Mouse (Mus musculus) liver, embryonic 13.5 days (tissue): ENCODE data around the gene Chd5. TPM values are rescaled to one million over a fixed set of nuclear protein-coding genes. Genes with fewer than 3 reads are reported as not detected.

Source experiments
- ATAC-seq: fragments of 200-750 bp; cut with Nextera tagmentation; 2 replicates; pipeline ENCODE4 v1.8.0; 2017; ENCODE audit warnings: low read depth, mild to moderate bottlenecking, moderate number of reproducible peaks, moderate library complexity
- DNase-seq: peaks from one replicate; pipeline ENCODE4 v3.0.0; 2022
- H3K27ac ChIP-seq: fragments of 300-500 bp; sonication (generic); 2 replicates; pipeline ENCODE4 v1.5.1; 2015; ENCODE audit warnings: moderate library complexity, mild to moderate bottlenecking, inconsistent platforms
- H3K27me3 ChIP-seq: fragments of 300-500 bp; sonication (generic); 2 replicates; pipeline ENCODE4 v1.6.1; 2015; ENCODE audit warnings: mild to moderate bottlenecking, inconsistent platforms
- H3K36me3 ChIP-seq: fragments of 300-500 bp; sonication (generic); 2 replicates; pipeline ENCODE4 v1.6.1; 2015; ENCODE audit warnings: mild to moderate bottlenecking, inconsistent platforms
- H3K4me1 ChIP-seq: fragments of 300-500 bp; sonication (generic); replicated peaks from 2 replicates; pipeline ENCODE4 v1.6.1; 2015; ENCODE audit warnings: inconsistent platforms
- H3K4me2 ChIP-seq: fragments of 300-500 bp; sonication (generic); 2 replicates; pipeline ENCODE4 v1.6.1; 2015; ENCODE audit warnings: inconsistent platforms, mild to moderate bottlenecking, moderate library complexity
- H3K4me3 ChIP-seq: fragments of 300-500 bp; sonication (generic); replicated peaks from 2 replicates; pipeline ENCODE4 v1.5.1; 2015; ENCODE audit warnings: mild to moderate bottlenecking, inconsistent platforms
- H3K9ac ChIP-seq: fragments of 300-500 bp; sonication (generic); 2 replicates; pipeline ENCODE4 v1.6.1; 2015; ENCODE audit warnings: mild to moderate bottlenecking, inconsistent platforms
- H3K9me3 ChIP-seq: fragments of 300-500 bp; sonication (generic); replicated peaks from 2 replicates; pipeline ENCODE4 v1.6.1; 2016; ENCODE audit warnings: inconsistent platforms
- WGBS: fragments of 180-500 bp; shearing (Covaris S2); methylation state at CpG from one replicate; pipeline ENCODE4 v1.1.7; 2015; ENCODE audit not compliant: insufficient replicate concordance; 5-methylcytosine and 5-hydroxymethylcytosine counted together
- polyA plus RNA-seq: library from polyadenylated mRNA; unstranded; fragments of >200 nt; fragmentation: Nextera tagmentation; extraction: Ambion mirVana; gene quantifications from 2 replicates; pipeline ENCODE4 v1.2.1, GENCODE M21; 2015

The Chd5 gene
- polyA plus RNA-seq, 1 experiment from 2014 or later = 0.52 TPM

DNA sequence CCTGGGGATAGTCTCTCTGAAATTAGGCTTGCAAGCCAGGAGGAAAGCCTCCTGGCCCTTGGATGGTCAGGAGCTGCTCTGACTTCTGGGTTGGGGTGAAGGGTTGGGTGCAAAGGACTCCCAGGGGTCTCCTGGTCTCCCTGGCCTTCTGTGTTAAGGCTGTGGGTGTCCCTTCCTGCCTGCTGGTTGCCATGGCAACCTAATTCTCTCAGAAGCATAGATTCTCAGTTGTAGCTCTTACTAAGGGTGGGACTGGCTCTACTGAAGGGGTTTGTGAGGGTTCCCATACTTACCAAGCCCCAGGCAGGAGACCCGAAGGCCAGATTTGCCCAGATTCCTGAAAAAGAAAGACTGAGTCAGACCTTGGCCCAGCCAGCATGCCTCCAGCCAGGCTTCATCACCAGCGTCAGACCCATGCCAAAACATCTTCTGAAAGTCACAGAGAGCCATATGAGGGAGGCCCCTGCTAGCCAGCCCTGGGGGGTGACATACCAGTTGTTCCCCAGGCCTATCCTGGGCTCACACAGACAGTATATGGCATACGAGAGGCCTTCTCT, 74.2 kb downstream of the Chd5 start:
- 54% methylated on average over 3 of the region's 3 CpGs for WGBS
- Histone ChIP-seq H3K27ac (no peak overlapping the region), H3K27me3 (no peaks in the 10 kb centered on the region), H3K36me3 (no peaks in the 10 kb centered on the region), H3K4me3 (no peak overlapping the region), H3K4me2 (no peak overlapping the region), H3K9ac (no peak overlapping the region), H3K4me1 (no peaks in the 10 kb centered on the region), H3K9me3 (no peaks in the 10 kb centered on the region)
- no peak for DNase-seq
- no peak for ATAC-seq

DNA sequence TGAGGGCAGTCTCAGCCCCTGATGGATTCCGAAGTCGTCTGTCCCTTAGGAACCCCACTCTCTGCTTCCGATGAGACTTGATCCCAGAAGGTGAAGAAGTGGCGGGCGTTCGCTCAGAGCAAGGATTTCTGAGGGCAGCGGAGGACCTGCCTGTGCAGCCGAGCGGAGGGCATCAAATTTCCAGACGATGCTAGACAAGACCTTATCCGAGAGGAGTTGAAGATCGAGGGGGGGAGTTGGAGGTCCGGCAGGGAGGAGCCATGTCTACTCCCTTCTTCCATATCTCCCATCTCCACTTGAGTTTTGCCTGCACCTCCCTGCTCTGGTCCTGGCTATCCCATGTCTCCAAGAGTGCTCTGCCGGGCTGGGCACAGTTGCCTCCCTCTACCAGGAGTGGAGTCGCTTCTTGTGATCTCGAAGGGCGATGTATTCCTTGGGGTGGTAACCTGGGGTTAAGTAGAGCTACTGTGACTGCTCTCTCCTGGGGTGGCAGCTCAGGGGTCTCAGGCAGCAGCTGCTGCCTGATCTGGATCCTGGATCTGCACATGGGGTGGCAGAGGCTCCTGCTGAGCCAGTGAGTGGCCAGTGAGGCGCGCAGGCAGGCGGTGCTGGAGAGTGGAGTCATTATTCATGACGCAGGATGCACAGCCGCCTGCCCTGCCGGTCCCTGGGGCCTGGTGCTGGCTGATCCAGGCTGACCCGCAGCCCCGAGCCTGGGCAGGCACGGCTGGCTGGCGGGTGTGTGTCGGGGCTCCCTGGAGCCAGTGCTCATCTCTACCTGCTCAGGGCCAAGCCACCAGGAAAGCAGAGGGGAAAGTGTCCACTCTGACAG, 80.0 kb downstream of the Chd5 start:
- H3K9me3 ChIP-seq = no peaks in the 10 kb centered on the region
- H3K9ac ChIP-seq = no peak overlapping the region
- no peak for DNase-seq
- H3K4me2 ChIP-seq = no peak overlapping the region
- no peaks in the 10 kb centered on the region for H3K4me1 ChIP-seq
- no peak overlapping the region for H3K27ac ChIP-seq
- 53% methylated on average over 28 of the region's 28 CpGs for WGBS
- H3K4me3 ChIP-seq = no peak overlapping the region
- no peak for ATAC-seq
- H3K27me3 ChIP-seq = no peaks in the 10 kb centered on the region
- H3K36me3 ChIP-seq = no peaks in the 10 kb centered on the region

DNA sequence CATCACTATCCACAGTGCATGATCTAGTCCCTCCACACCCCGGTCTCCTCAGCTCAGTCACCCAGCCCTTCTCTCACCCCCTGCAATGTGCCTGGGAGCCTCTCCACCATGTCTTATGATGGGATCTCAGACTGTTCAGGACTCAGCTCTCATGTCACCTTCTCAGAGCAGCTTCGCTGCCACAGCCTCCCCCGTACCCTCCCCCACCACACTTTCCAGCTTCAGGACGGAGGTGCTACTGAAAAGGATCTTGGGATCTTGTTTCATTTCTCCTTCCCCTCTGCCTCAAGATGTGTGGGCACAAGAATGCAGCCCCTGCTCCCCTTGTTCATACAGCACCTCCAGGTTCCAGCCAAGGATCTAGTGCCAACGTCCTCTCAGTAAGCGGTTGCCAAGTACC, 85.1 kb downstream of the Chd5 start:
- Histone ChIP-seq H3K4me2 (no peak overlapping the region), H3K4me3 (no peak overlapping the region), H3K4me1 (no peaks in the 10 kb centered on the region), H3K27ac (no peak overlapping the region), H3K9ac (no peak overlapping the region), H3K9me3 (no peaks in the 10 kb centered on the region), H3K36me3 (no peaks in the 10 kb centered on the region), H3K27me3 (no peaks in the 10 kb centered on the region)
- no peak for ATAC-seq
- no peak for DNase-seq
- 80% methylated on average over 6 of the region's 6 CpGs for WGBS

DNA sequence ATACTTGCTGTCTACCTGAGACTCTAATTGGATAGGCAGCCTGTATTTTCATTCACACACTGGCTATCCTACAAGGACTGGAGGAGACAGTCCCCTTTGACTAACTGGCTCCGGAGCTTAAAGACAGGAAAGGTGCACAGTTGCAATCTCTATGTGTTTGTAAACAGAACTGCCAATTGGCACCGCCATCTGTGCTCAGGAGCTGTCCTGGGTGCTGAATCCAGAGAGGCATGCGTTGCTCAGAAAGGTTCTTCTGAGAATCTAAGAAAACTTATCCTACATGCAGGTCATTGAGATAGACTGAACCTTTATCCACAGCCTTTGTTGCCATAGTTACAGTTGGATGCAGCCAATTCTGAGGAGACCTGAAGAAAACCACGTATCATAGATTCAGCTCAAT, 85.9 kb downstream of the Chd5 start:
- no peak overlapping the region for H3K4me3 ChIP-seq
- peak; percentile 13 for DNase-seq
- H3K4me1 ChIP-seq = no peaks in the 10 kb centered on the region
- H3K27ac ChIP-seq = no peak overlapping the region
- H3K27me3 ChIP-seq = no peaks in the 10 kb centered on the region
- 46% methylated on average over 4 of the region's 4 CpGs for WGBS
- ATAC-seq = no peak
- no peaks in the 10 kb centered on the region for H3K36me3 ChIP-seq
- no peak overlapping the region for H3K9ac ChIP-seq
- H3K9me3 ChIP-seq = no peaks in the 10 kb centered on the region
- no peak overlapping the region for H3K4me2 ChIP-seq

DNA sequence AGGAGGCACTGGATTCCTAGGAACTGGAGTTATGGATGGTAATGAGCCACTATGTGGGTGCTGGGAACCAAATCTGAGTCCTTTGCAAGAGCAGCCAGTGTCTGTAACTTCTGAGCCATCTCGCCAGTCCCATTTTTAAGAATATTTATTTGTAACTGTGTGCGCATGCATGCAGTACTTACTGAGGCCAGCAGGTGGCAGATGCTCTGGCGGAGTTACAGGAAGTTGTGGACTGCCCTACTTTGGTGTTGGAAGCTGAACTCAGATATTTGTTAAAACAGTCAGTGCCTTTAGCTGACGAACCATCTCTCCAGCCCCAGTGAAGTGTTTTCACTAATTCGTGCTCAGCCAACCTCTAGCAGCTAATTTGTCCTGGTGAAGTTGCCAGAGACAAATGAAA, 86.5 kb downstream of the Chd5 start:
- H3K27me3 ChIP-seq = no peaks in the 10 kb centered on the region
- H3K9ac ChIP-seq = no peak overlapping the region
- no peaks in the 10 kb centered on the region for H3K36me3 ChIP-seq
- DNase-seq (no peak), ATAC-seq (no peak)
- no peak overlapping the region for H3K27ac ChIP-seq
- H3K9me3 ChIP-seq = no peaks in the 10 kb centered on the region
- H3K4me1 ChIP-seq = no peaks in the 10 kb centered on the region
- WGBS = 53% methylated on average over 5 of the region's 5 CpGs
- no peak overlapping the region for H3K4me3 ChIP-seq
- no peak overlapping the region for H3K4me2 ChIP-seq

DNA sequence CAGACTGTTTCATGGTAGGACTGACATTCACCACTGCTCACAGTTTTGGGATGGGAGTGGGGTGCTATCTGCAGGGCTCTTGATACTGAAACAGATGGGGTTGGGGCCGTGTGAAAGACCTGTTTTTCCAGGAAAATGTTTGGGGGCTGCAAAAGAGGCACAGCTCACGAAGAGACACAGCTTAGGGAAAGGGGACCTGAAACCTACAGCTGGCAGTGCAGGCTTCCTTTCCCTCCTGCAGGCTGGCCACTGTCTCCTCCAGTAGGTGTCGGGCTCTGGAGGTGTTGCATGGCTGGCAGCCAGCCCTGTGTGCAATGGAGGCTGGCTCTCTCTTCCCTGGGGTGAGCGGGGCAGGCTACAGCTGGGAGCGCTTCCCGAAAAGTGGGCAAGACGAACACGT, 89.8 kb downstream of the Chd5 start:
- no peaks in the 10 kb centered on the region for H3K9me3 ChIP-seq
- 60% methylated on average over 8 of the region's 8 CpGs for WGBS
- H3K27ac ChIP-seq = no peak overlapping the region

DNA sequence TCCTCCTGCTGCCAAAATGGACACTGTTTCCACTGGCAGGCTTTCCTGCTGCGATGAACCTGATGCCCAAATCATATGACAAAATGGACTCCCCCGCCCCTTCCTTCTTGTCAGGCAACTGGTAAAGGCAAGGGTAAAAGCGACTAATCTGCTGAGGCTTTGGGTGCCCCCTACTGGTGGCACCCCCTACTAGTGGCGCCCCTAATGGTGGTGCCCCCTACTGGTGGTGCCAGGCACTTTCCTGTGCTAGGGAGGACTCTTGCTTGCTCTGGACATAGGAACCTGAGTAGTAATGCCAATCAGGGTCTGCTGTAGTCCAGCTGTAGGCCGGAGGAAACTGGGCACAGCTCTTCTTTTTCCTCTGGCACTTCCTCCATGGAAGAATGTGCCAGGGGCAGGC, 93.9 kb downstream of the Chd5 start:
- WGBS = 54% methylated on average over 5 of the region's 5 CpGs
- Histone ChIP-seq H3K27ac (no peak overlapping the region), H3K4me2 (no peak overlapping the region), H3K36me3 (no peaks in the 10 kb centered on the region), H3K27me3 (no peaks in the 10 kb centered on the region), H3K9ac (no peak overlapping the region), H3K4me3 (no peak overlapping the region), H3K9me3 (no peaks in the 10 kb centered on the region), H3K4me1 (no peaks in the 10 kb centered on the region)
- DNase-seq = peak; percentile 8
- no peak for ATAC-seq

More for the DNA sequence above, 89.8 kb downstream of the Chd5 start:
- no peaks in the 10 kb centered on the region for H3K27me3 ChIP-seq
- no peak for DNase-seq
- H3K4me1 ChIP-seq = no peaks in the 10 kb centered on the region
- H3K36me3 ChIP-seq = no peaks in the 10 kb centered on the region
- no peak overlapping the region for H3K4me3 ChIP-seq
- no peak overlapping the region for H3K9ac ChIP-seq
- no peak for ATAC-seq
- no peak overlapping the region for H3K4me2 ChIP-seq

DNA sequence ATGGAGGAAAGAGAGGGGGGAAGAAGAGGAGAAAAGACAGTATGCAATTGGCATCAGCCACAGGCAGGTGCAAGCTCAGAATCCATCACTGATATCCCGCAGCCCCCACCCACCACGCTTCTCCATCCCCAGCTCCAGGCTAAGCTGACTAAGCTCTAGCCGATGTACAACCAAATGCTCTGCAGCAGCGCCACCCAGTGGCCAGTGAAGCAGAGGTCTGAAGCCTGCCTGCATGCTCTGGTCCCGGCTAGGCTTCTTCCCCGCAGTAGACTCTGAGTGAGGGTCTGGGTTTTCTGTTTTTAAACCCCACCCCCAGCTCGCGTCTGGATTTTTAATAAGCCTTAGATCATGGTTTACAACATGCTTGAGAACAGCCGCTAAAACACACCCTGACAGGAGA, 96.4 kb downstream of the Chd5 start:
- no peak overlapping the region for H3K27ac ChIP-seq
- WGBS = 13% methylated on average over 9 of the region's 9 CpGs

DNA sequence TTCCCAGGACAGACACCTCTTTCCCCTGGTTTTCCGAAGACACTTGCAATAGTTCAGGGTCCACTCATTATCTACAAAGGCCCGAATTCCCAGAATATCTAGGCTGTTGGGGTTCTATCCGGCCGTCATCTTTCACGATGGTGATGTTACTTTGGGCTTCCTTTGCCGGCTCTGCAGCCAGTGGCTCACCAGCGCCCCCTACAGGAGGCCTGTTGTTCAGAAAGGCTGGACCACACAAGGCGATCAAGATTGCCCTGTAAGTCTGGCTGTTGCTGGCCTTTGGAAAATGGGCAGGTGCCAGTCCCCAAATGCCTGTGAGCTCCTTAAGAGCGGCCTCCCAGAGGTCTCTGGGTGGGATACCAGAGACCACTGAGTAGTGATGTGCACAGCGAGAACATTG, 96.8 kb downstream of the Chd5 start:
- H3K9me3 ChIP-seq = no peaks in the 10 kb centered on the region
- H3K4me2 ChIP-seq = peak overlapping the region; percentile 30
- H3K4me3 ChIP-seq = no peak overlapping the region
- 16% methylated on average over 10 of the region's 10 CpGs for WGBS
- H3K27me3 ChIP-seq = no peaks in the 10 kb centered on the region
- DNase-seq (no peak), ATAC-seq (peak; percentile 39)
- H3K36me3 ChIP-seq = no peaks in the 10 kb centered on the region
- H3K27ac ChIP-seq = no peak overlapping the region
- no peaks in the 10 kb centered on the region for H3K4me1 ChIP-seq
- H3K9ac ChIP-seq = no peak overlapping the region

More for the DNA sequence above, 96.4 kb downstream of the Chd5 start:
- no peak overlapping the region for H3K9ac ChIP-seq
- no peaks in the 10 kb centered on the region for H3K27me3 ChIP-seq
- H3K36me3 ChIP-seq = no peaks in the 10 kb centered on the region
- H3K9me3 ChIP-seq = no peaks in the 10 kb centered on the region
- ATAC-seq (peak; percentile 66), DNase-seq (peak; percentile 53)
- no peak overlapping the region for H3K4me3 ChIP-seq
- H3K4me1 ChIP-seq = no peaks in the 10 kb centered on the region
- H3K4me2 ChIP-seq = peak overlapping the region; percentile 30

Other genes with a start within 250 kb of the Chd5 start
- gene Tnfrsf25, start 222.7 kb upstream of the Chd5 start, polyA plus RNA-seq = 0.37 and 0.48 TPM in 2 replicates
- gene Espn, start 186.3 kb upstream of the Chd5 start, polyA plus RNA-seq = 1.8 and 2.1 TPM in 2 replicates
- 0.06 TPM in 1 of 2 replicates, not detected in the other for gene Hes2, start 179.8 kb upstream of the Chd5 start, polyA plus RNA-seq
- gene Acot7, start 160.5 kb upstream of the Chd5 start, polyA plus RNA-seq = 24.8 and 25.2 TPM in 2 replicates
- 0.81 and 0.82 TPM in 2 replicates for gene Gpr153, start 64.4 kb upstream of the Chd5 start, polyA plus RNA-seq
- not detected in 2 replicates for gene Hes3, start 47.0 kb upstream of the Chd5 start, polyA plus RNA-seq
- gene Icmt, start 41.4 kb upstream of the Chd5 start, polyA plus RNA-seq = 7.9 and 8.6 TPM in 2 replicates
- 0.27 and 0.31 TPM in 2 replicates for gene Rnf207, start 19.7 kb upstream of the Chd5 start, polyA plus RNA-seq
- 353 and 381 TPM in 2 replicates for gene Rpl22, start 12.9 kb upstream of the Chd5 start, polyA plus RNA-seq
- 0.16 TPM in 2 replicates for gene Nphp4, start 138.1 kb downstream of the Chd5 start, polyA plus RNA-seq
- 8.3 and 9.6 TPM in 2 replicates for gene Kcnab2, start 139.2 kb downstream of the Chd5 start, polyA plus RNA-seq